Mouse (Mus musculus) Muller cell, postnatal 12 days (primary cell): ENCODE measurements around the gene Rcor1.

Experiments
- DNase-seq: peaks from one replicate; pipeline ENCODE4 v3.0.0-alpha.2; 2015; ENCODE audit errors: inconsistent ontology term

Gene Rcor1

DNA sequence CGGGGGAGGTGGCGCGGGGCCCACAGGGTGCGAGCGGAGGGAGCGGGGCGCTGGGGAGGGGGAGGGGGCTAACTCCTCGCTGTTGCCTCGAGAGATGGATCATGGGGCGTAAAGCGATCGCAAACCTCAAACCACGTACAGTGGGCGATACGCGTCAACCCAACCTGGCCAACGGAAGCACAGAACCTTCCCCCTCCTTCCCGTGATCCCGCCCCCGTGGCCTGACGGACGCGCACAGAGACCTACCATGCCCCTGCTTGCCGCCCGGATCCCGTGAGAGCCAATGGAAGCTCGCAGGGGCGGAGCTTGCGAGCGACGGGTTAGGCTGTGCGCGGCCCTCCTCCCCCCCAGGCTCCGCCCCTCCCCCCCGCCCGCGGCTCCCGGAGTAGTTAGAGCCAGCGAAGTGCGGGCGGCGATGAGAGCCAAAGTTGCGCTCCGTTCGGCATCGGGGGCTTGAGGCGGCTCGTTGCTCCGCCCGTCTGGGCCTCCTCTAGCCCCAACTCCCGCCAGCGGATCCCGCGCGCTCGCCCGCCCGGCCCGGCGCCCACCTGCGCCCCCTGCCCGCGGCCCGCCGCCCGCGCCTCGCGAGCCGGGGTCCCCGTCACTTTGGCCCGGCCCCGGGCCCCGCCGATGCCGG is at the start of gene Rcor1:
TSS of gene Rcor1 (plus strand) at position 376 of the 637 bp plus-strand sequence.
- DNase-seq: peak; percentile 100

DNA sequence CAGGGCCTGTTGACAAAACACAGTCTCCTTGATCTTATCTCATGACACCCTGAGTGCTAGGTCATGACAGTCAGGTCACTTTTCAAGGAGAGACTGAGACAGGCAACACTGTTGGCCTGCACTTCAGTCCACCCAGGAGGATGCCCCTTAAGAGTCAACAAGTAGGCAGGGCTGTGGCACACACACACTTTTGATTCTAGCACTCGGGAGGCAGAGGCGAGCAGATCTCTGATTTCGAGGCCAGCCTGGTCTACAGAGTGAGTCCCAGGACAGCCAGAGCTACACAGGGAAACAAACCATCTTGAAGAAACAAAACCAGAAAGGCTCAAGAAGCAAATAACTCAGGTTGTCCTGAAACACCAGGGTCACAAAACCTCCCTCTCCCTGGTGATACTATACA is 49.7 kb upstream of the Rcor1 start:
- DNase-seq: no peak

DNA sequence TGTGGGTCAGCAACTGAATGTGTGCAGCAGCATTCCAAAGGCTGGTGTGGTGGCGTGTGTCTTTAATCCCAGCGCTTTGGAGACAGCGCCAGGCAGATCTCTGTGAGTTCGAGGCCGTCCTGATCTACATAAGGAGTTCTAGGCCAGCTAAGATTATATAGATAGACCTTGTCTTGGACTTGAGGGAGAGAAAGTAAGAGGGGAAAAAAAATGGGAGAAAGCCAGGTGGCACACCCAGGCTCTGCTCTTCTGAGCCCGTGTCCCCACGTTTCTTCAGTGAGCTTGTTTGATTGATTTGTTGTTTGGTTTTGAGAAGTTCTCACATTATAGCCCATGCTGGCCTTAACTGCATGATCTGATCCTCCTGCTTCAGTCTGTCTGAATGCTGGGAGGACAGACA is 48.7 kb upstream of the Rcor1 start:
- DNase-seq: no peak

DNA sequence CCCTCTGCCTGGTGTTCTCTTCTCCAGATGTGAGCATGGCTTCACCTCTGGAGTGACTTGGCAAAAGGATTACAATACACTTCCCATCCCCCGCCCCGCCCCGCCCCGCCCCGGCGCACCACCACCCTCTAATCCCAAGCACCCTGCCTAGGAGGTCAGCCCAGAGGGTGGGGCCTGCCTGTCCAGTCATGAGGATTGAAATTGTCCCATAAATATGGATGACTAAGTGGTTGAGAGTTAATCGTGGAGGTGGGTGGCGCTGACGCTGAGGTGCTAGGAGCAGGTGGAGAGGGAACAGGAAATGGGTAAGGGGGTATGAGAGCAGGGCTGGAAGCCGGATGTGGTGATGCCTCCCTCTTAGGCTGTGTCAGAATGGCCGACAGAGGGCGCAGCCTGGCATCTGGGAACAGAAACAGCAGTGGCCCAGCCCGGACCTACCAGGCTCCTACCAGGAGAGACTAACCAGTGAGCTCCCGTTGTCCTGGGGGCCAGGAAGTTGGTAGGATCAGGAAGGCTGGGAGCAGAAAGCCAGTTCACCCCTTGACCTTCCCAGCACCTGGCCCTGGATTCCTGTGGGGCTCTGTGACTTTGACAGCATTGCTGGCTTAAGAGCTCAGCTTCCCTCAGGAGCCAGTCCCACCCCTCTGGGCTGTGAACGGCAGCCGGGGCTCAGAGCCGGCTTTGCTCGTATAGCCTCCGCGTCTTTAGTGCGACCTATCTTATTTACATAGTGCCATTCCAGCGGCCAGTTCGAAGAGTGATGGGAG is 47.6 kb upstream of the Rcor1 start:
- DNase-seq: no peak

DNA sequence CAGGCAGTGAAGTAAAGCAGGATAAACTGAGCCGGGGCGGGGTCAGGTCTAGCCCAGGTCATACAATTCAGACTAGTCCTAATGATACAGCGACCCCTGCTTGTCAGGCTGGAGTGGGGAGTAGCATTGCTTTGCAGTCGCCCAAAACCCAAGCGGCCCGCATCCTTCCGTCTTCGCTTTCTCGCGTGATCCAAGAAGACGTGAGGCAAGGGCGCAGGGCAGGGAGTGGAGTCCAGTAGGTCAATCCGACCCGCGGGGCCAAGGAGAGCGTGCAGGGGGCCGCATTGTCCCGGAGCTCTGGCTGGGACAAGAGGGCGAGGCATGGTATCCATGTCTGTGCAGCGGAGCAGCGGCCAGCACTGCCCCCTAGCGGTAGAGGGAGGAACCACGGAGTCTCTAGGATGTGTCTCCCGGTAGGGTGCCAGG is 47.0 kb upstream of the Rcor1 start:
- DNase-seq: peak; percentile 93

DNA sequence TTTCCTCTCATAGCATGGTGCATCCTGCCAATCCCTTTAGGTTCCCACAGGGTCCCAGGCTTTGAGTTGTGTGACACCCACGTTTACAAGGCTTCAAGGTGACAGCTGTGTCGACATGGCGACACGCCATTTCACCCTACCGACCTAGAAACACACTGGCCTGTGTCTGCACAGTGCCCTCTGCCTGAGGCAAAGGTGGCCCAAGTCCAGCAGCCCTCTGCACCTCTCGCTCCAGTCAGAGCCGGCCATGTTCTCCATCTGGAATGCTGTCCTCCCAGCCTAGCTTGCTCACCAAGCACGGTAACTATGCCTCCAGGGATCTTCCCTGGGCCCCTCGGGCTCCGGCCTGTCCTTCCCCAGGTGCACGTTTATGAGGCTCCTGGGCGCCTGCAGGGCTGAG is 46.4 kb upstream of the Rcor1 start:
- DNase-seq: no peak

DNA sequence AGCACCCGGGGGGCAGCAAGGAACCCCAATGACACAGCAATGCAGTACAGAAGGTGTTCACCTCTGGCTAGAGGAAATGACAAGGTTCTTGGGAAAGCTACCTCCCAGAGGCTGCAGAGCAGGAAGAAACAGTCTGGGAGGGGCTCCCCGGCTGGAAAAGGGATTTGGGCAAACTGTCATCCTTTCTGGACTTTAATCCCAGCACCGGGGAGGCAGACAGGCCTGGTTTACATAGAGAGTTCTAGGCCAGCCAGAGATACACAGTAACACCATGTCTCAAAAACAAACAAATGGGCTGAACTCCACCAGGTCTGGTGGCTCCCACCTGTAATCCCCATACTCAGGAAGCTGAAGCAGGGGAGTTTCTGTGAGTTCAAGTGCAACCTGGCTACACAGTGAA is 45.9 kb upstream of the Rcor1 start:
- DNase-seq: no peak

DNA sequence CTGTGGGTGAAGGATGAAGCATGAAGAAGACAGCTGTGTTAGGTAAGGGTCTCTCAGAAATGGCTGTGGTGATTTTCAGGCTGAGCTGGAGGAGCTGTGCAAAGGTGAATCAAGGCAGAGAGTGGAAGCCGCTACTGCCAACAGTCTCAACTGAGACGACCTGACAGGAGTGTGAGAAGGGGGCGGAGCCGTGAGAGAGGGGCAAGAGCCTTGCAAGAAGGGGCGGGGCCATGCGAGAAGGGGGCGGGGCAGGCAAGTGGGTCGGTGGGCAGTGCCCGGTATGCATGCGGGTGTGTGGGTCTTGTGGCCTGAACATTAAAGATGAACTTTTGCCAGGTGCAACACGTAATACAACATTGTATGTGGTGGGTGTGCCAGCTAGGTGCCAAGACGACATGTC is 44.5 kb upstream of the Rcor1 start:
- DNase-seq: no peak

DNA sequence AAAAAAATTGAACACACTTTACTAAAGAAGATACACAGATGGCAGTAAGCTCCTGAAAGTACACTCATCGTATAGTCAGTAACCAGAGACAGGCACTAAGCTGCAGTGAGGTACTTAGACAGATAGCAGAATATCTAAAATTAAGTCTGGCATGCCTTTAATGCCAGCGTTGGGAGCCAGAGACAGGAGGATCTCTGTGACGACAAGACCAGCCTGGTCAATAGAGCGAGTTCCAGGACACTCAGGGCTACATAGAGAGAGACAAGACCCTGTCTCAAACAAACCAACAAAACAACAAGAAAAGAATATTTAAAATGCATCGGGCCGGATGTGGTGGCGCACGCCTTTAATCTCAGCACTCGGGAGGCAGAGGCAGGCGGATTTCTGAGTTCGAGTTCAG is 41.1 kb upstream of the Rcor1 start:
- DNase-seq: no peak

DNA sequence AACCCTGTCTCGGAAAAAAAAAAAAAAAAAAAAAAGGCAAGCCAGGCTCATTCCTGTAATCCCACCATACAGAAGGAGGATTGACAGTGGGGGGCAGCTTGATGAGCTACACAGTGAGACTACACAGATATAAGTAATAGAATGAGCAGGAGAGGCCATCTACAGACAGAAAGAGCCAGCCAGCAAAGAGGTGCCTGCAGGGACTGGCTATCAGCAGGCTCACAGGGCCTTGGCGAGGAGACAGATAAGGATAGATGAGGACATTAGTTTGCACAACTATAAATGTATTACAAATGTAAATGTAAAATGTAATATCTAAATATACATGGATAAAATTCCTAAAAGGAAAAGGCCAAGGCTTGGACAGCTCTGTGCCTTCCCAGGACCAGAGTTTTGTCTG is 39.3 kb upstream of the Rcor1 start:
- no peak for DNase-seq

DNA sequence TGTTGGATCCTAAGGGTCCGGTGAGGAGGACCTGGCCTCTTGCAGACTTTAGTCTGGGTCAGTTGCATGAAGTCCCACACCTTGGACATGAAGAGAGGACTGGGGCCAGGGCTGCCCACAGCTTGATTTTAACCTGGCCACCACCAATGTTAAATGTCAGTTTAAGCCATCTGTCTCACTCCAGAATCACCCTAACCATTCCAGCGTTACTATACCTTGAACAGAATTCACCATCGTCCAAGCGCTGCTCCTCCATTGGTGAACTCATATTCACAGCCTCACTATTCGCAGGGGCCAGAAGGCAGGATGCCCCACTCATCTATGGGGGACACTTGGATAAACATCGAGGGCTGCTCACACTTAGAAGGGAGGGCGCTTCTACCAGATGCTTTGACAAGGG is 38.2 kb upstream of the Rcor1 start:
- DNase-seq: no peak

DNA sequence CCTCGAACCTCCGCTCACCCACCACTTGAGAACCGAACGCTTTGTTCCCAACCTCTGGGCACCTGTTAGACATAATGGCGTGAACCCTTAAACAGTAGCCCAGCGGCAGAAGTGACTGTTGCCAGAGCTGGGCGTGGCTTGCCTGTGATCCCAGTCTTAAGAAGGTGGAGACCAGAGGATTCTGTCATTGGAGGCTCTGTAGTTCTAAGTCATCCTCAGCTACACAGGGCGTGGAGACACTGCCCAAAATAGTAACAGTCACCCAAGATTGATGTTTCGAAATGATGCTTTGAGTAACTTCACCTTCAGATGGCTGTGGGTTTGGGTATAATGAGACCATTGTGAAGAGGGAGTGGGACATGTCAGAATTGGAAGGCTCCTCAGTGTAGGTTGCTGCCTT is 35.0 kb upstream of the Rcor1 start:
- DNase-seq: no peak

DNA sequence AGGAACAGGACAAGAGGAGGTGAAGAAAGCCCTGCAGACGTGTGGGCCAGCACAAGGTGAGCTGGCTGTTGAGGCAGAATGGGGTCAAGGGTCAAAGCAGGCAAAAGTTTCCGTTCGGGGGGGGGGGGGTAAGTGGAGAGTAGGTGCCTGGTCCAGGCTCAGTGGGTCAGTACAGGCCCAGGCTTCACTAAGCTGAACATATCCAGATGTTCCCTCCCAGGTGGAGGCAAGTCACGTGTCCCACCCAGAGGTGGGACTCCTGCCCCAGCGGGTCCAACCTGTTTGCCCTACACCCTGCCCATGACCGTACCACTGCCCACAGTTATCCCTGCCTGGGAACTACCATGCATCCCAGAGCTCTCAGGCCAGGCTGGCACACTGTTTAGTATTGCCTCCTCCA is 33.3 kb upstream of the Rcor1 start:
- DNase-seq: no peak

DNA sequence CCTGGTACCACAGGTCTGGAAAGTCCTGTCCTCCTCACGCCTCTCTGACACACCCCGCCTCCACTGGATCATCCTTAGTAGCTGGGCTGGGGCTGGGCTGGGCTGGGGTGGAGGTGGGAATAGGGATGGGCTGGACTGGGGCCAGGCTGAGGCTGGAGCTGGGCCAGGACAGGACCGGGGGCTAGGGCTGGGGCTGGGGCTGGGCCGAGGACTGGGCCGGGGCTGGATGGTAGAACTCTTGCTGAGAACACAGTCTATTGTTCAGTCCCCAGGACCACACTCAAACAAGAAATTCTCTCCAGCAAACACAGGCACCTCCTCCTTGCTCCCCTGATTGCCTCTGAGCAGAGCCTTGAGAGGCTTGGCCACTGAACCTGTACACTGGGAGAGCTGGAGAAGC is 32.8 kb upstream of the Rcor1 start:
- no peak for DNase-seq

DNA sequence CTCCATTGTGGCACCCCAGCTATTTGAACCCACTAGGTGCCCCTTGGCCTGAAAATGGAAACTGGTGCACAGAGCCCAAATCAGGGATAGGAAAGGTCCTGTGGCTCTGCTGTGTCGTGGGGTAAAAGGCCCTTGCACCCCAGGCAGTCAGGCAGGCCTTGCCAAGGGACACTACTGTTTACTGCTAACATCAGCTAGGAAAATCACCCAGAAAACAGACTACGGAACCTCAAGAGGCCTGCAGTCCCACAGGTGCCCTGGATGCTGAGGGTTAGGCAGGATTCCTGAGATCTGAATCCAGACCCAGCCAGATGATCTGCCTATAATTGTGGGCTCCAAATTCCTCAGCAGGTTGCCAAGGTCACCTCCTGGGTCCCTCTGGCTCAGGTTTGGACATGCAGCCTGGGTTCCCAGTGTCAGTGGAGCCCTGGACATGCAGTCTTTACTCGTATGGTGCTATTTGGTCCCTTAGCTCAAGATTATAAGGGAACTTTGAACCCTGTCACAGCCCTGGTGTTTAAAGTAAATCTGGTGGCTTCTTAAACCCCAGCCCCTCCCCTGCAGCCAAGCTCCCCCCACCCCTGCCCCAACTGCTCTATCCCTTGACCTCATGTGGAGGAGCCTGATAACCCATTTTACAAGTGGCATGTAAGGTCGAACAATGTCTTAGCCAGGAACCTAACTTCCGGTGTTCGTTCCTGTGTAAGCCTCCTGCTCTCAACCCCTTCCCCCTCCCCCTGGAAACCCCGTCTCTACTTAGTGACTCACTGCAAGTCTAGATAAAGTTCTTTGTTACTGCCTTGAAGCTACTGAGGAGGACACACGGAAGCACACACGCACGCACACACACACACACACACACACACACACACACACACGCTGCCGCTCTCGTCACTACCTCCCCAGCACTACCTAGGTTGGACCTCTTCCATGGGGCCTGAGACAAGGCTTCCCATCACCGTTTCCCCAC is 31.7 kb upstream of the Rcor1 start:
- DNase-seq: peak; percentile 42

DNA sequence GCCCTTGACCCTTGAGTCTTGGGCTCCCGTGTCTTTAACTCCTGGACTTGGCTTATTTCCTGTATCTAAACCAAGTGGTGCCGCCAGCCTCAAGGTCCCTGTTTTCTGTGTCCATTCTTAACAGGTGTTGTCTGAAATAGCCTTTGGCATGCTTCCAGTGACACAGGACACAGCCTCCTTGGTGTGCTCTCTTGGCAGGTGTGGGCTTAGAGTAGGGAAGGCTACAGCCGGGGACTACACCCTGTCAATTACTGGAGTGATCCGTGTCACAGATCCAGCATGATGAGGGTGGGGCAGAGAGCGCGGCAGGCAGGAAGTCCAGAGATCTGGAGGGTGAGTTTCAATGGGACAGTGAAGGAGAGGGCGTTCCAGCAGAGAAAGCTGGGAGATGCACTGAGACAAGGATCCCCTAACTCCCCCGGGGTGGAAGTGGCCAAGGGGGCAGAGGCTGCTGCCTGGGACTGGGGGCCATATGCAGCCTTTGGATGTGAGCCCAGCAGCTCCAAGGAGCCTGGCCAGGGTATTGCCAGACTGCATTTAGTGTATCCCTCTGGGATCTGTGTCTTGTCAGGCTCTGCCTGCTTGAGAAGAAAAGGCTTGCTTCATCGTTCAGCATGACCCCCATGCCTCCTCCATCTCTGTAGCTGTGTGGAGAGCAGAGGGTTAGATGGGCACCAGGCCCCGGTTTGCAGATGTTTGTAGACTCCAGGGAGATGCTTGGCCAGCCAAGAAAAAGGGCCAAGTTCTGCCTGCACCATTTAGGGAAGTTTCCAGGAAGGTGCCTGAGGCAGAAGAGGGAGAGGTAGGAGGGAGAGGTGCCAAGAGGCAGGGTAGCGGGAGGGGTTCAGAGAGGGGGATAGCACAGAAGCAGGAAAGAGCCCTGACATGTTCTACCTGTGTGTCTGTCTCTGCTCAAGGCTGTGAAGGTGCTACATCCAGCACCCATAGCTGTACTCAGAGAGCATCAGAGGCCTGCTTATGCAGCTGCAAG is 30.4 kb upstream of the Rcor1 start:
- DNase-seq: no peak

DNA sequence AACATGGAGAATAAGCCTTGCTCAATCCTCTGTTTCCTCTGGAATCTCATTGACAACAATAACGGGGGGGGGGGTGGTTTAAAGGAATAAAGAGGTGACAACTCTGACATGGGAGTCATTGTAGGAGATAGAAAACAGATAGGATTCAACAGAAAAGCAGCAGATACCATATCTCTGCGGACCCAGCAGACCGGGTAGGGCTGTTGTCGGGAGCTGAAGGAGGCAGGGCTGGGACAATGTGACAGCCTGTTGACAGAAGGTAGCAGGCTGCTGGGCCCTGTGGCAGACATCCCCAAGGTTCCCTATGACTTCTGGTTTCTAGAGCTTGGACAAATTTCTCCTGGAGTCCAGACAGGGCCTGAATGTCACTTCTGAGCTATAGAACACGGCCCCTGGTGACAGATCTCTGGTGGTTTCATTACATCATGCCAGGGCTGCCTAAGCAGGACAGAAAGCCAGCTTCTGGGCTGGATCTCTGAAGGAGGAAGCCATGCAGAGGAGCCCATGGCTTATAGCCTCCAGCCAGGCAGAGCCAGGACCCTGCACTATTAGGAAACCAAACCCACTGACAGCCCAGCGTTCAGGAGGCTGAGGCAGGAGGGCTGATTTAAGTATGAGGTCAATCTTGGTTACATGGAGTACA is 29.4 kb upstream of the Rcor1 start:
- DNase-seq: no peak

DNA sequence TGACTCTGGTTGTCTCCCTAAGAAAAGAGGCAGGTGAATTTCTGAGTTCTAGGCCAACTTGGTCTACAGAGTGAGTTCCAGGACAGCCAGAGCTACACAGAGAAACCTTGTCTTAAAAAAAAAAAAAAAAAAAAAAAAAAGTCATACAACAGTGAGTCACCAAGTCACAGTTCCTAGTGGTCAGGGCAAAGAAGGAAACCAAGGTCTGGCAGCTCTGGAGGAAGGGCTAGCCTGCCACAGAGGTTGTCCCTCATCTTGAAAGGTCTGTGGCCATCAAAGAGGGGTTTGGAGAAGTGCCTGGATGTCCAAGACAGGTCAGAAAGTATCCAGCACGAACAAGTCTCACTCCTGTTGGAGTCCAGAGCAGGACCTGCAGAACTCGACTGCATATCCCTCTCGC is 22.3 kb upstream of the Rcor1 start:
- DNase-seq: no peak

DNA sequence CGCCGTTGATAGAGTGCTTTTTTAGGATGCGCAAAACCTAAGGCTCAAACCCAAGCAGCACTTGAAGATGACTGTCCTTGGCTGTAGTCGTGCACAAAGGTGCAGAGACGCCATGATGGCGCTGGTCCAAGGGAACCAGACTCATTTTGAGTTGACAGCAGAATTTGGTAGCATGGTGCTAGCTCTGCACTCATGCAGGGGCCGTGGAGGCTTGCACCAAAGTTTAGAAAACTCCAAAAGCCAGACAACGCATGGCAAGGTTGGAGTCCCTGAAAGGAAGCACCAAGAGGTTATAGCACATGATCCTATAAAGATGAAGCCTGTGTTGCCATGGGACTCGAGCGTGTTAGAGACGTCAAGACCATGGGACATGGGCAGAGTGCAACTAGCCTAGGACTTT is 21.1 kb upstream of the Rcor1 start:
- DNase-seq: no peak

DNA sequence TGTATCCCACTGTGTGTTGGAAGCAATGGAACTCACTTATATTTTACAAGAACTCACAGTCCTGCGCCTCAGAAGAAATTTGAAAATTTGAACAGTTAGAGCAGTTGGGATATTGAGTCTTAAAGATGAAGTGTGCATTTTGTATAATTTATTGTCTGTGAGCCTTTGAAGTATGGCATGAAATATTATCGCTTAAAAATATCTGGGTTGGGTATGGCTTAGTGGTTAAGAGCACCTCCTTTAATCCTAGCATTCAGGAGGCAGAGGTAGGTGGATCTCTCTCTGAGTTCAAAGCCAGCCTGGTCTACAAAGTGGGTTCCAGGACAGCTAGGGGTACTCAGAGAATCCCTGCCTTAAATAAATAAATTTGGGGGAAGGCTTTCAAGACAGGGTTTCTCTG is 20.1 kb upstream of the Rcor1 start:
- DNase-seq: no peak

DNA sequence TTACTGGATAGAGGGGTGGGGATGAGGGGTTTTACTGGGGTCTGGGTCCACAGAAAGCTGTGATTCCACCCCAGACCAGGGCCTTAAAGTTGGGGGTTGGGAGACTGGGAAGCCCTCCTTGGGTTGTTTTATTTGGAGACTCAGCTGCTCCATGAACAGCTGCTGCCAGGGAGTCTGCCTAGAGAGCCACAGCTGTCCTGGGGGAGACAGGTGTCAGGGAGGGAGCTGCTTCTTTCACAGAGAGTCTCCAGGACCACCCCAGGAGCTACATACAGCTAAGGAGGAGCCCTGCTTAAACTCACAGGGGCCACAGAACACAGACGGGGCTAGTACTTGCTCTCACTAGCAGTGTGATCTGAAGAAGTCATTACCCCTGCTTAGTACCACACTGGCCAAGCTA is 18.0 kb upstream of the Rcor1 start:
- DNase-seq: no peak
